Mouse (Mus musculus): ENCODE data around the gene Mettl8. TPM values are rescaled to one million over a fixed set of nuclear protein-coding genes. Genes with fewer than 3 reads are reported as not detected.

Mettl8 gene
- polyA plus RNA-seq, 1 experiment from 2014 or later, result 9.2 TPM

DNA sequence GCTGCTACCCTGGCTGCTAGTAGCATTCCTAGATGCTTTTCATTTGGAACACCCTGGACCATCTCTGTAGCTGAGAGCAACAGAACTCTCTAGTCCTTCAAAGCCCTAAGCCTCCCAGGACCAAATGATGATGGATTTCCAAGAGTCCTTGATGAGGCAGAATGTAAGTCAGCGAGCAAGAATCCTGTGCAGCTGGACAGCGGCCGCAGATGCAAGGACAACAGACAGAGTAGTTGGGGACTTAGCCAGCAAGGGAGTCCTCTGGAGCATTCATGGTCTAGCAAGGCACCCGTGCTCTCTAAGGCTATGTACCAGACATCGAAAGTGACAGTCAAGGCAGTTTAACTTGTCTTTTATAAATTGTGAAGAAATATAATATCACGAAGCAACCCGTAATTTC lies 41.9 kb downstream of the Mettl8 start:
- H3K36me3 ChIP-seq, result no peaks in the 10 kb centered on the region
- H3K9ac ChIP-seq, result no peak overlapping the region
- no peak overlapping the region for H3K27ac ChIP-seq
- H3K27me3 ChIP-seq, result no peaks in the 10 kb centered on the region
- no peaks in the 10 kb centered on the region for H3K4me1 ChIP-seq (replicated peaks)
- no peak for ATAC-seq (replicated peaks; ENCODE audit: insufficient number of reproducible peaks, insufficient read depth, low FRiP score, low read depth)
- H3K9me3 ChIP-seq (replicated peaks), result no peaks in the 10 kb centered on the region
- H3K4me2 ChIP-seq, result no peak overlapping the region
- no peak overlapping the region for H3K4me3 ChIP-seq
- 89% methylated on average over 7 of the region's 7 CpGs for WGBS

DNA sequence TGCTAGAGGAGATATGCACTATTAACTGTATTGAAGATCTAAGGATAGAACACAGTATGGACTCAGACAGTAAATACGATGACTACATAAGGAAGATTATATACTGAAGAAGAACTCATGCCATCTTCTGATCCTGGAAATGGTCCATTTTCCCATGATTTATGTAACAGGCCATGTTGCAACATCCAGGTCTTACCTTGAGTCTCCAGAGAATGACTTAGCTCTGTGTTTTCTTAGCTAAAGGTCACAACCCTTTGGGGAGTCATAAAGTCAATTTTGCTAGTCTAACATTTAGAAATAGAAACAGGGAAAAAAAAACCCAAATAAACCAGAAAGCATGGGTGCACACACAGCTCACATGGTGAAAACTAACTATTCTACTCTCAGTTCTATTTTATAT lies 43.6 kb downstream of the Mettl8 start:
- no peak overlapping the region for H3K9ac ChIP-seq
- no peaks in the 10 kb centered on the region for H3K9me3 ChIP-seq (replicated peaks)
- WGBS, result 90% methylated on average over 1 of the region's 1 CpGs
- H3K27me3 ChIP-seq, result no peaks in the 10 kb centered on the region
- H3K4me2 ChIP-seq, result no peak overlapping the region
- no peak for ATAC-seq (replicated peaks; ENCODE audit: insufficient number of reproducible peaks, insufficient read depth, low FRiP score, low read depth)
- H3K4me1 ChIP-seq (replicated peaks), result no peaks in the 10 kb centered on the region
- no peak overlapping the region for H3K4me3 ChIP-seq
- H3K36me3 ChIP-seq, result no peaks in the 10 kb centered on the region
- no peak overlapping the region for H3K27ac ChIP-seq

DNA sequence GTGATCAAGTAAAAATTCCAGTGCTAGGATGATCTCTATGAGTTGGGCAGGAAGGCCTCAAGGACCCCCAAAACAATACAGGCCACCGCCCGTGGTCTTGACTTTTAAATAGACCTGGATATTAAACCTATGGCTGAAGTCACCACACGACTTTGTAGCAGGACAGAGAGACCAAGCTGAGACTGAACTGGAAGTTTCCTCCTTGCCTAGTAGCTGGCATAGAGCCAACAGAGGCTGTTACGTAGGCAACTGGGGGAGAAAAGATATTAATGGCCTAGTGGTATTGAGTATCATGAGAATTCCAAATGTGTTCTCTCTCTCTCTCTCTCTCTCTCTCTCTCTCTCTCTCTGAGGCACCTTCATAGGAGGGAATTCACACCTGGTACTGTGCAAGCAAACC lies 51.0 kb downstream of the Mettl8 start:
- Histone ChIP-seq H3K9me3 (replicated peaks) (no peaks in the 10 kb centered on the region), H3K4me1 (replicated peaks) (peaks cover 7% of the 10 kb centered on the region; the same call in 1 of the 2 replicates), H3K27me3 (no peaks in the 10 kb centered on the region), H3K27ac (no peak overlapping the region), H3K36me3 (no peaks in the 10 kb centered on the region), H3K4me2 (no peak overlapping the region), H3K4me3 (no peak overlapping the region), H3K9ac (no peak overlapping the region)
- no peak for ATAC-seq (replicated peaks; ENCODE audit: insufficient number of reproducible peaks, insufficient read depth, low FRiP score, low read depth)
- 45% methylated on average over 4 of the region's 4 CpGs for WGBS

DNA sequence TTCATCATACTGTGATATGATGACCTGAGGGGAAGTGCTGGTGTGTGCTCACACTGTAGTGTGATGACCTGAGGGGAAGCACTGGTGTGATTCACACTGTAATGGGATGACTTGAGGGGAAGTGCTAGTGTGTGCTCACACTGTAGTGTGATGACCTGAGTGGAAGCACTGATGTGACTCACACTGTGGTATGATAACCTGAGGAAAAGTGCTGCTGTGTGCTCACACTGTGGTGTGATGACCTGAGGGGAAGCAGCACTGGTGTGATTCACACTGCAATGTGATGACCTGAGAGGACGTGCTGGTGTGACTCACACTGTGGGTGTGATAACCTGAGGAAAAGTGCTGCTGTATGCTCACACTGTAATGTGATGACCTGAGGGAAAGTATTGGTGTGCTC lies 52.9 kb downstream of the Mettl8 start:
- no peak for ATAC-seq (replicated peaks; ENCODE audit: insufficient number of reproducible peaks, insufficient read depth, low FRiP score, low read depth)
- H3K27ac ChIP-seq, result no peak overlapping the region
- H3K36me3 ChIP-seq, result no peaks in the 10 kb centered on the region
- whole genome bisulfite sequencing, result 54% methylated on average over 1 of the region's 1 CpGs
- H3K27me3 ChIP-seq, result no peaks in the 10 kb centered on the region
- no peak overlapping the region for H3K4me2 ChIP-seq
- H3K4me3 ChIP-seq, result no peak overlapping the region
- H3K4me1 ChIP-seq (replicated peaks), result peaks cover 7% of the 10 kb centered on the region; the same call in 1 of the 2 replicates
- H3K9me3 ChIP-seq (replicated peaks), result no peaks in the 10 kb centered on the region
- H3K9ac ChIP-seq, result no peak overlapping the region

DNA sequence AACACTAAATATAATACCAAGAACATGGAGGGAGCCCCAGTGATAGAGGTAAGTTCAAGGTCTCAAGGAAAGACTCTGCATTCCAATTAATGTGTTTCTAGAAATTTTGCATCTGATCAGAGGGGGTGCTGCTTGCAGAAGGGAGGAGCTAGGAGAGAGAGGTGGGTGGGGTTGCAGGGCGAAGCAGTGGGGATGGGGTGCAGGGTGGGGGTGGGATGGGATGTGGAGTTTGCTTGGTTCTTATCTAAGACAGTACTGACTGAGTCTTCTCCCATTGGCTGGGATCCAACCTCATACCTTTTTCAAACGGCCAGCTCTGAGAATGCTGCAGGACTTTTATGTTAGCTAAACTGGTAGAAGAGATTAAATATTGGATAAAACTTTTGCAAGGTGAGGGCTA lies 56.6 kb downstream of the Mettl8 start:
- no peak overlapping the region for H3K27ac ChIP-seq
- ATAC-seq (replicated peaks; ENCODE audit: insufficient number of reproducible peaks, insufficient read depth, low FRiP score, low read depth), result no peak
- WGBS, result 57% methylated on average over 2 of the region's 2 CpGs

DNA sequence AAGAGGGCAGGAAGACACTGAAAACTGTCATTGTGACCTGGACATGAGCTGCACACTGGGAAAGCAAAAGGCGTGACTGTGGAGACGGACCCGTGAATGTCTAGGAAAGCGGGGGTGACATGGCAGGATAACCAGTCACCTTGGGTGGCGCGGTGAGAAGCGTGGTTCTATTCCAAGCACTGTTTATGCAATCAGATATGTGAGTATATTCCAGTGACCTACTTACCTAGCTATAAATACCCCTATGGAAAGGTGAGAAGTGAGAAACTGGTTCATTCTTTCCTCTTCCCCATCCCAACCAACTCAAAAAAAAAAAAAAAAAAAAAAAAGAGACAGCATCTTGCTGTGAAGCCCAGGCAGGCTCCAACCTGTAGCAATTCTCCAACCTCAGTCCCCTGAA lies 58.9 kb downstream of the Mettl8 start:
- WGBS, result 63% methylated on average over 7 of the region's 7 CpGs

More for the DNA sequence above, 56.6 kb downstream of the Mettl8 start:
- Histone ChIP-seq H3K9me3 (replicated peaks) (no peaks in the 10 kb centered on the region), H3K4me3 (no peak overlapping the region), H3K4me1 (replicated peaks) (peaks cover 4% of the 10 kb centered on the region; the same call in 1 of the 2 replicates), H3K27me3 (no peaks in the 10 kb centered on the region), H3K36me3 (no peaks in the 10 kb centered on the region), H3K4me2 (no peak overlapping the region), H3K9ac (no peak overlapping the region)

DNA sequence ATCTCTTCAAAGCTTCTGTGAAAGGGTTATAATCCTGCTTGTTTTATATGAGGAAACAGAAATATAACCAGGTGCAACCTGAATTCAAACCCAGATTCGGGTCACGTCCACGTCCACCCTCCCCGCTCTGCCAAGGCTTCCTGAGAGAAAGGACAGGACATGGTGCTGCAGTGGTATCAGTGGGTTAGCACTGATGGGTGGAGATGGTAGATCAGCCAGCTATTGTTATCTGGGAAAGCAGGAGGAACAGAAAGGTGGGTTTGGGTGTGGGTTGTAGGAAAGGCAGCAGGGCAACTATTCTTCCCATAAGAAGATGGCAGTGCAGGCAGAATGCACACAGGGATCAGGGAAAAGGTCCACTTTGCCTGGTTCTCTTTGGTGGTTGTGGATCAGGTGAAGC lies 59.5 kb downstream of the Mettl8 start:
- WGBS, result 95% methylated on average over 4 of the region's 4 CpGs

More for the DNA sequence above, 58.9 kb downstream of the Mettl8 start:
- H3K4me1 ChIP-seq (replicated peaks), result peaks cover 13% of the 10 kb centered on the region
- H3K27ac ChIP-seq, result no peak overlapping the region
- H3K4me2 ChIP-seq, result no peak overlapping the region
- no peak overlapping the region for H3K4me3 ChIP-seq
- no peaks in the 10 kb centered on the region for H3K9me3 ChIP-seq (replicated peaks)
- H3K27me3 ChIP-seq, result no peaks in the 10 kb centered on the region
- no peak overlapping the region for H3K9ac ChIP-seq
- no peak for ATAC-seq (replicated peaks; ENCODE audit: insufficient number of reproducible peaks, insufficient read depth, low FRiP score, low read depth)
- no peaks in the 10 kb centered on the region for H3K36me3 ChIP-seq

DNA sequence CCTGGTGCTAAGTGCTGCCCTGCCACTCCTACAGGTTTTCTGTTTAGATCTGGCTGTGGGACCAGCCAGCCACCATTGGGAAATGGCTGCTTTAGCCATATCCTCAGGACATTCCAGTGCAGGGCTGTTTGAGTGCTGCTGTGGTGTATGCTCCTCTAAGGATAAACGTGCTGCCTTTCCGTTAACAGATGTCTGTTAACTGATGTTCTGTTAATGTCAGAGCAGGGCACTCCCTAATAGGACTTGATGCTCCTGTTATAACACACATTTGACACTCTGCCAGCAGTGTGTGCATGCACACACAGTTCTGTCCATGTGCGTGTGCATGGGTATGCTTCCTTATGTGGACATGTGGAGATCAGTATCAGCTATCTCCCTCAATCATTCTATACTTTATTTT lies 61.6 kb downstream of the Mettl8 start:
- Histone ChIP-seq H3K9me3 (replicated peaks) (no peaks in the 10 kb centered on the region), H3K4me3 (no peak overlapping the region), H3K4me2 (no peak overlapping the region), H3K4me1 (replicated peaks) (peaks cover 34% of the 10 kb centered on the region), H3K36me3 (no peaks in the 10 kb centered on the region), H3K27me3 (no peaks in the 10 kb centered on the region), H3K9ac (no peak overlapping the region), H3K27ac (no peak overlapping the region)
- 59% methylated on average over 3 of the region's 3 CpGs for WGBS
- no peak for ATAC-seq (replicated peaks; ENCODE audit: insufficient number of reproducible peaks, insufficient read depth, low FRiP score, low read depth)

More for the DNA sequence above, 59.5 kb downstream of the Mettl8 start:
- Histone ChIP-seq H3K4me3 (no peak overlapping the region), H3K4me1 (replicated peaks) (peaks cover 16% of the 10 kb centered on the region), H3K27ac (no peak overlapping the region), H3K9ac (no peak overlapping the region), H3K4me2 (no peak overlapping the region), H3K27me3 (no peaks in the 10 kb centered on the region), H3K9me3 (replicated peaks) (no peaks in the 10 kb centered on the region), H3K36me3 (no peaks in the 10 kb centered on the region)
- ATAC-seq (replicated peaks; ENCODE audit: insufficient number of reproducible peaks, insufficient read depth, low FRiP score, low read depth), result no peak

DNA sequence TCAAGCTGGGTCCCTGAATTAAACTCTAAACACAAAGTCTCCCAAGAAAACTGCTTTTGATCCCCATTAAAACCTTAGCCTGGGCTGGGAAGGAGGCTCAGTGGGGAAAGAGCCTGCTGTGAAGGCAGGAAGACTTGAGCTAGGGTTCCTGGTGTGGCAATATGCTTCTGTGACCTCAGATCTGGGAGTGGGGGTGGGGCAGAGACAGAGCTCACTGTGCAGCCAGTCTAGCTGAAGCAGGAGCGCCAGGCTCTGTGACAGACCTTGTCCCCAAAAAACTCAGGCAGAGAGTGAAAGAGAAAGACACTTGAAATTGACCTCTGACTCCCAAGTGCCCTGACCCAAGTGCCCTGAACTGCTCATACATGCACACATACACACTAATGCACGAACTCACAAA lies 62.7 kb downstream of the Mettl8 start:
- WGBS, result 71% methylated on average over 2 of the region's 2 CpGs
- Histone ChIP-seq H3K9me3 (replicated peaks) (no peaks in the 10 kb centered on the region), H3K36me3 (no peaks in the 10 kb centered on the region), H3K9ac (no peak overlapping the region), H3K4me3 (no peak overlapping the region), H3K4me1 (replicated peaks) (peaks cover 37% of the 10 kb centered on the region), H3K27me3 (no peaks in the 10 kb centered on the region), H3K27ac (no peak overlapping the region), H3K4me2 (no peak overlapping the region)
- ATAC-seq (replicated peaks; ENCODE audit: insufficient number of reproducible peaks, insufficient read depth, low FRiP score, low read depth), result no peak

DNA sequence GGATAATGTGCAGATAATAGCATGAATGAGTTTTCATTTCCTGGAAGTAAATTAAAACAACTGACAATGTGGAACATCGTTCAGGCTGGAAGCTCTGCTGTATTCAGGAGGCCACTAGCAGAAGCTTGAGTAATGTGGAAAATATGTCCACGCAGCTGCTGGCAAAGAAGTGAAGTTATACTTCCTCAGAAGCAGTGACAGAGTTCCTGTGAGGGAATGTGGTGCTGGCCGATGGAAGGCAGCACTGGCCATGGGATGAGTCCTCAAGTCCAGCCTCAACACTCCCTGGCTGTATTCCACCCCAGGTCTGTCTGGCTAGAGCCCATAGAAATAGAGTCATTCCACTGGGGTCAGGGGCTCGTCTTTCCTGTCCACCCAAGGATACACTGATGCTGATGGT lies 65.2 kb downstream of the Mettl8 start:
- Histone ChIP-seq H3K4me2 (peak overlapping the region; percentile 60), H3K27me3 (no peaks in the 10 kb centered on the region), H3K36me3 (no peaks in the 10 kb centered on the region), H3K27ac (peak overlapping the region; percentile 94), H3K9ac (no peak overlapping the region), H3K9me3 (replicated peaks) (no peaks in the 10 kb centered on the region), H3K4me1 (replicated peaks) (peaks cover 38% of the 10 kb centered on the region), H3K4me3 (no peak overlapping the region)
- no peak; the same call in 1 of the 2 replicates for ATAC-seq (replicated peaks; ENCODE audit: insufficient number of reproducible peaks, insufficient read depth, low FRiP score, low read depth)
- WGBS, result 19% methylated on average over 4 of the region's 4 CpGs

DNA sequence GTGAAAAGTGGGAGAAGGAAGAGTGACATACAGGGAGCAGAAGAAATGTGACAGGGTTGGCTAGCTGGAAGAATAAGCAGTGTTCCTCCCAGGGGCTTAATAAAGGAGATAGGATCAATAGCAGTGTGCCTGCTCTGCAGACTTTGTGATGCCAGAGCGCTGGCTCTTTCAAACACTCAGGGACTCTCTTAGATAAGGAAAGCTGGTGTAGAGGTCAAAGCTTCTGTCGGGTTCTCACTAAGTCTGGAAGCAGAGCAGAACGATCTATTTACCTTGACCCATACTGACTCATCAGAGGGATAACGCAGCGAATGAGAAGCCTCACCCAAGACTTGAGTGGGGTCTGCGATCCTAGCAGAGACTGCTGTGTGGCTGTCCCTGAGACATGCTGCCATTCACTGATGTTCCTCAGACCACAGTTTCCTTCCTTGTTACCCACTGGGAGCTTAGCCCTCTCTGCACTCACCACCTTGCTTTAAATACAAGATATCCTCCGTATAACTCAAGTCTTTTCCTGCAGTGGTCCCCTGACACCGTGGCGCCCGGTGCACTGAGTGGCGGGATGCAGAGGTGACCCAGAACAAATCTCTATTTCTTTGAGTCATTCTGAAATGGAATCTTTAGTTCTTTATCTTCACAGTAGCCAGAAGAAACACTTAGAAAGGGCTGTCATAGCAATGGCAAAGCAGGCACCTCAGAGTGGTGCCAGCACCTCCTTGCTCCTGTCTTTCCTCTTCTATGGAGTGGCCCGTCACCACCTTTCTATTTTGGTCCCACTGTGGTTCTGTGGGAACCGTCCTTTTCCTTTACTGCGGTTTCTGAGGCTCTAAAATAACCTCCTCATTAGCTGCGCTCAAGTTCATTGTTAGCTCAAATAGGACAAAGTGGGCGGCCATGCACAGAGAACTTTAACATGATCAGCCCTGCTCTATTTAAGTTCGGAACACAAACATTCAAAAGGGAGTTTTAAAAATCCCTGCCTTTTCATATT lies 65.9 kb downstream of the Mettl8 start:
- H3K4me3 ChIP-seq, result peak overlapping the region; percentile 24
- no peaks in the 10 kb centered on the region for H3K9me3 ChIP-seq (replicated peaks)
- ATAC-seq (replicated peaks; ENCODE audit: insufficient number of reproducible peaks, insufficient read depth, low FRiP score, low read depth), result peak; percentile 83
- peak overlapping the region; percentile 21; the same call in 1 of the 2 replicates for H3K9ac ChIP-seq
- H3K27me3 ChIP-seq, result no peaks in the 10 kb centered on the region
- peaks cover 38% of the 10 kb centered on the region for H3K4me1 ChIP-seq (replicated peaks)
- H3K36me3 ChIP-seq, result no peaks in the 10 kb centered on the region
- H3K4me2 ChIP-seq, result peak overlapping the region; percentile 60
- WGBS, result 25% methylated on average over 17 of the region's 17 CpGs
- H3K27ac ChIP-seq, result peak overlapping the region; percentile 94
